Mouse (Mus musculus): ENCODE measurements around the gene Fbln1.

The Fbln1 gene

DNA sequence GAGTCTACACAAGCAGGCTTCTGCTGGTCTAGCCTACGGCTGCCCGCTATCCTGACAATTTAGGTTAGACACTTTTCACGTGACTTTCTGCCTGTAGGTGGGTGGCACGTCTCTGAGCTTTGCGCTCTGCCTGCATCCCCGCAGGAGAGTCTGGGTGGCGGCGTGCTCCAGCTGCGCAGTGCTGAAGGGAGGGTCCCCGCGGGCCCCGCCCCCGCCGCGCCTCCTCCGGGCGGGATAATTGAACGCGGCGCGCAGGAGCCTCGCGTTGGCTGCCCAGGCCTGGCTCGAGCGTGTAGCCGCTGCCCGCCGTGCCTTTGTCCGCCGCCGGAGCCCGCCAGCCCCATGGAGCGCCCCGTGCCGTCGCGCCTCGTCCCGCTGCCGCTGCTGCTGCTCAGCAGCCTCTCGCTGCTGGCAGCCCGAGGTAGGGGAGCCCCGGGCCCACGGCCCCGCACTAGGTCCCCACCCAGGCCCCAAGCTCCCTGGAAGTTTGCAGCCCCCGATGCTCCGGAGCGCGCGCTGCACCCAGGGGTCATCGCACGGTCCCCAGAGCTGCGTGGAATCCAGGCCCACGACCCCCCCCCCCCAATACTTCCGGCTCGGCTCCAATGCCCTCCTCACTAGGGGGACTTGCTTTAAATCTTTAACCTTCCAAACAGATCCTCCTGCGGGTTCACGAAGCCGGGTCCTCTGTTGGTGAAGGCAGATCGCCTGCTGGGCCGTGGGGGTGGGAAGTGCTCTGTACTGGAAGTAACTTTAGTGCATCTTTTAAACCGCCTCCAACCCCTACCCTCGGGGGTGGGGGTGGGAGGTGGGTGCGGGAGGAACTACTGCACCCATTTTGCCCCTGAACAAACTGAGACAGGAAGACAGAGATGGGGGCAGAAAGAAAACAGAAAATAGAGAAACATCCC is at the start of gene Fbln1:
Gene Fbln1 (plus strand): TSS at position 158 of the 911 bp plus-strand sequence.
- DNase-seq (ENCODE audit: low spot score) = peak; percentile 81

- DNase-seq (ENCODE audit: low spot score) = no peak
These were observed 49.6 kb upstream of the Fbln1 start for GRCm38 (mm10) chr15:85156198-85156597.

GRCm38 (mm10) chr15:85161416-85161815 is 44.3 kb upstream of the Fbln1 start:
- no peak for DNase-seq (ENCODE audit: low spot score)

- DNase-seq (ENCODE audit: low spot score) = peak; percentile 37
These were observed 42.8 kb upstream of the Fbln1 start for GRCm38 (mm10) chr15:85162693-85163663.

DNA sequence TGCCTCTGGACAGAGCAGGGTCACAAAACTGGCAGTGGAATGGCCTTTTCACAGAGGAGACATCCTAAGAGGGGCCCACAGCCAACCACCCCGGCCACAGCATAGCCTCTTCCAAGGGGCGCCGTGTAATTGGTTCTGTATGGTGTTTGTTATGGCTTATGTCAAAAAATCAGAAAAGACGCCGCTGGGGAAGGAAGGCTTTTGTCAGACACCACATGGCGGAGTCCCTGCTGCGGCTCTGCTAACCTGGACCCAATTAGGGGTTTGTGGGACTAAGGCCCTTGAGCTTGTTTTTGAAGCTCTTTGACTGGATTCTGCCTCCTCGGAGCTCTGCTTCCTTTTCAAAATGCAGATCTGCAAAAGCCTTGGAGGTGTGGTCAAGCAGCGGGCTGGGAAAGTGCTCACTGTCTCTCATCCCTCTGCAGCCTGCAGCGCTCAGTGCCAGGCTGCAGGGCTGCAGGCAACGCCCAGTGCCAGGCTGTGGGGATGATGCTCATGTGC is 39.3 kb upstream of the Fbln1 start:
- DNase-seq (ENCODE audit: low spot score) = no peak

GRCm38 (mm10) chr15:85167086-85167679 is 38.6 kb upstream of the Fbln1 start:
- DNase-seq (ENCODE audit: low spot score) = no peak

GRCm38 (mm10) chr15:85172054-85172453 is 33.7 kb upstream of the Fbln1 start:
- DNase-seq (ENCODE audit: low spot score) = no peak

- no peak for DNase-seq (ENCODE audit: low spot score)
These were observed 32.3 kb upstream of the Fbln1 start for GRCm38 (mm10) chr15:85173425-85173824.

DNA sequence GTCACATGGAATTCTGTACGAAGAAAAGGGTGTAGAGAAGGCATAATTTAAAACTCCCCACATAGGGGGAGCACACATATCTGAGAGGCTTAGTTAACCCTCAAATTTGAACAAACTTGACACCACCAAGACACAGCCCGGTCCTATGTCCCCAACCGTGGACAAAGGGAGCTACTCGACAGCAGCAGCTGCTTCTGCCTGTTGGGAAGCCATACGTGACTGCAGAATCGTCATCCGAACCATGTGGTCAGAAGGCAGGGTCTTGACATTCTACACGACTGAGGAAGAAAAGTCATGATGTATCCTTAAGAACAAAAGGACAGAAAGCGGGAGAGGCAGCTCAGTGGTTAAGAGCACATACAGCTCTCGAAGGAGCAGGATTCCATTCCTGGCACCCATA is 31.7 kb upstream of the Fbln1 start:
- DNase-seq (ENCODE audit: low spot score) = no peak

DNA sequence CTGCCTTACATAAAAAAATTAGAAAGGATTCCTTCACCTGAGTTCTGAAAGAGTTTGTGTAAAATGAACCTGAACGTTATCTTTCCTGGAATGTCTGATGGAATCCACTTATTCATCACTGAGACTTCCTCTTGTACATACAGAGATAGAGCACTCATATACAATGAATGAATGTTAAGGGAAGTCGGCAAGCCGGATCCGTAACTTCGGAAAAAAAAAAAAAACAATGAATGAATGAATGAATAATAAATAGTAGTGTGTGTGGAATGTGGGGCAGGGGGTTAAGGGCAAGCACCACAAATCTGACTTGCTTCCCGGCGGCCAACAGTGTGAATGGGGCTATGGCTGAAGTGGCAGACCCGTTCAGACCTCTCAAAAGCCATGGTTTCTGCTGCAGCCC is 28.2 kb upstream of the Fbln1 start:
- peak; percentile 50 for DNase-seq (ENCODE audit: low spot score)

- no peak for DNase-seq (ENCODE audit: low spot score)
These were observed 27.6 kb upstream of the Fbln1 start for GRCm38 (mm10) chr15:85178172-85178571.

DNA sequence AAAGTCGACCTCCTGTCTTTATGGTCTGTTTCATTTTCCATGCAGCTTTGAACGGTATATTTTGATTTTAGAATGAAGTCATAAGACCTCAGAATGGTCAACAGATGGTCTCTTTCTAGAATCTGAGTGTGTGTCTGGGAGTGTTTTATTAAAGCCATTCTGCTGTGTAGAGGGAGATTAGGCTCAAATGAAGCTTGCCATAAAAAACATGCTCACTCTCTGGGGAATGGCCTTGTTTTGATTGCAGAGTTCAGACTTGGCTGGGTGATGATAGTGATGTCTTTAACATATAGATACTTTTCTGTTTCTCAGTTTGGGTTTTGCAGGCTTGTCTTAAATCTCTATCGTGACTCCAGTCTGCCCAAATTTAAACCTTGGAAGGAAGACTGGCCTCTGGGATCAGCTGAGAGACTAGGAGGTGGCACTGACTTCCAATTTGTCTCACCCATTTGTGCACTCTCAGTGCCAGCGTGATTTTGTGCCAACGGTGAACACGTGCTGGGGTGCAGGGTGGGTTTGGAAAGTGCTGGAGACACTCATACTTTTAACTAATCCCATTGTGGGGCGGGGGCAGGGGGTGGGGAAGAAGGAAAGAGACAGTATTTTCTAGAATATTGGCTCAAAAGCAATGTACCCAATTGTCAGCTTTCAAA is 26.1 kb upstream of the Fbln1 start:
- no peak for DNase-seq (ENCODE audit: low spot score)

DNA sequence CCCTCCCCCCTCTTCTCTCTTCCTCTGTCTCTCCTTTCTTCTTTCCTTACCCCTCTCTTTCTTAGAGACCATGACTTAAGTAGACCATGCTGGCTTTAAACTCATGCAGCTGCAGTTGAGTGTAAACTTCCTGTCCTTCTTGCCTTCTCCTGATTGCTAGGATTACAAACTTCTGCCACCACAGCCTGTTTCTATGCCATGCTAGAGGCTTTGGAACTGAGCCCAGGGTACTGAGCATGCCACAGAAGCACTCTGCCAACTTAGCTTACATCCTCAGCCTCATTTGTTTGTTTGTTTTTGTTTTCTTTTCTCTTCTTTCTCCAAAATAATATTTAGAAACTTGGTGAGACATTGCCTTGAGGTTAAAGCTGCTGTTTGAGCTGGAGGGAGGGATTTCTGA is 25.4 kb upstream of the Fbln1 start:
- DNase-seq (ENCODE audit: low spot score) = no peak

DNA sequence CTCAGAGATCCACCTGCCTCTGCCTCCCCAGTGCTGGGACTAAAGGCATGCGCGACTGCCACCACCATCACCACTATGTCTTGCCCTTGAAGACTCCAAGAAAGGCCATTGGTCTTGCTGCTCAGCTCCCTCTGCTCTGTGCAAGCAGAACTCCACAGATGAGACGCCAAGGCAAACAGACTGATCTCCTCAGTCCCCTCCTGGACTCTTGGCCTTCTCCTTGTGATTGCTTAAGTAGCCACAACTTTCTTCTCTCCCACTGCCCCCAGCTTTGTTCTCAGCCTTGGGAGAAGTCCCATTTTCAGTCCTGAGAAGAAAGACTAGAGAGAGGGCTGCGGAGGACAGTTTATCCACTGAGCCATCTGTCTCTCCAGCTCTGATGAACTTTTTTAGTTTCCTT is 23.7 kb upstream of the Fbln1 start:
- no peak for DNase-seq (ENCODE audit: low spot score)

DNA sequence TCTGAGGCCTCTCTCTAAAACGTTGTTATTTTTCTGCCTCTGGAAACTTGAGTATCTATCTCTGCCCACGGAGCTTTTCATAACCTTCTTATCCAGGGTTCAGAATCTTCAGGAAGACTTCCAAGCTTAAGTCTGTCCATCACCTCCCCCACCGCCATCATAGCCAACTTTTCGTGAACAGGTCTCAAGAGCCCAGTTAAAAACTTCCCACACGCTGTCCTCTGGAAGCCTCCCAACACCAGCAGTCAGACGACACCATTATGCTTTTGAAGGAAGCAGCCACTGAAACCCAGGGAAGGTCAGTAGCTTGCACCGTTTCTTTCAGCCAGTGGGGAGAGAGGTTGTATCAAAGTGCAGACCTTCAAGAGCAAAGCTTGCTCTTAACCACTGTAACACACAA is 18.8 kb upstream of the Fbln1 start:
- DNase-seq (ENCODE audit: low spot score) = no peak

- no peak for DNase-seq (ENCODE audit: low spot score)
These were observed 17.5 kb upstream of the Fbln1 start for GRCm38 (mm10) chr15:85188167-85188778.

- no peak for DNase-seq (ENCODE audit: low spot score)
These were observed 5.1 kb upstream of the Fbln1 start for GRCm38 (mm10) chr15:85200446-85201289.

DNA sequence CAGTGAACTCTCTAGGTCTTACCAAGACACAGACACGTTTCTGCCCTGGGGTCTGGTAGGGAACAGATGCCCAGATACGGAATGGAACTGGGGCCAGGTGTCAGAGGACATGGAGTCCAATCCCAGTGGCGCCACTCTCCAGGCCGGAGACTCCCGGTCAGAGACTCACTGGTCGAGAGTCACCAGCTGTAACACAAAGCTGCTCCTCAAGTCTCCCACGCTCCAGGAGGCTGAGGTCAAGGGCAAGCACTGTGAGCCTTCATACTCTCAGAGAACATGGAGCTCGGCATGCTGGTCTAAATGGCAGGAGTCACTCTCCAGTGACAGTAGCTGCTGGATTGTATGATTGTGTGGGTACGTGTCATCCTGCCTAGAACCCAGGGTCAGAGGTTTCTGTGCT is 3.5 kb upstream of the Fbln1 start:
- DNase-seq (ENCODE audit: low spot score) = no peak

DNA sequence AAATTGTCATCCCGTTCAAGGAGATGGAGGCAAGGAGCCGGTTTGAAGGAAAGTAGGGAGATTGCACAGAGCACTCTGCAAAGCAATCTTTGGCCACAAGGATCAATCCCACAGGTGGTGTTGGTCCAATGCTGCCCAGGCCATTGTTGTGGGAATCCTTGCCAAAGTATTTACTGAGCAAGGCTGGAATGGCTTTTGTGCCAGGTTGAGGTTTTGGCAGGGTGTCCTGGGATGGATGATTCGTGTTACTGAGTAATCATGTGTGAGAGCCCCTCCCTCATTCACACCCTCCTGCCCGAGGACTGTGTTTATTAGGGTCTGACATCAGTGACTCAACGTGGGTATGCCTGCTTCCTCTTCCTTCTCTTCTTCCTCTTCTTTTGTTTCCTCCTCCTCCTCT is 3.0 kb upstream of the Fbln1 start:
- no peak for DNase-seq (ENCODE audit: low spot score)

DNA sequence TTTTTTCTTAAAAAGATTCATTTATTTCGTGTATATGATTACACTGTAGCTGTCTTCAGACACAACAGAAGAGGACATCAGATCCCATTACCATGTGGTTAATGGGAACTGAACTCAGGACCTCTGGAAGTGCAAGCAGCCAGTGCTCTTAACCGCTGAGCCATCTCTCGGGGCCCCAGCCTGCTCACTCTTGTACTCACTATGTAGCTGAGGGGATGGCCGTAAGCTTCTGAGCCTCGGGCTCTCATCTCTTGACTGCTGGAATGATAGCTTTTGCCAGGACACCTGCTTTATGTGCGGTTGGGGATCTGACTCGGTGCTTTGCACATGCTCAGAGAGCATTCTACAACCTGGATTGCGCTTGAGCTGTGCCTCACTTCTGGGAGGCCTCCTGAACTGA is 1.4 kb upstream of the Fbln1 start:
- DNase-seq (ENCODE audit: low spot score) = no peak
